Comparison of ENCODE assay signal across 8 mouse cellular contexts in genomic region chr7:96952094-96952493, GRCm38 (mm10). TPM values are rescaled to one million over a fixed set of nuclear protein-coding genes. Genes with fewer than 3 reads are reported as not detected.
DNase-seq lines count a peak whose midpoint lies in the region; ATAC-seq and TF ChIP-seq lines count a peak whose summit lies in the region.

No protein-coding gene starts in this region.

- peak overlapping the region; percentile 38 for H3K9ac ChIP-seq in liver, adult 2 months (ENCODE audit: low read depth, low read length)
- peak overlapping the region; percentile 85 for H3K9ac ChIP-seq in neural tube, embryonic 15.5 days (replicated peaks)

- 0 out of 2 replicates have a peak, but pooled peaks cover 3% of the 10 kb centered on the region for H3K36me3 ChIP-seq in liver, adult 2 months (ENCODE audit: control insufficient read depth, insufficient read depth, low read length)
- H3K36me3 ChIP-seq in erythroblast, embryonic 14.5 days (ENCODE audit: control insufficient read depth) = peaks cover 15% of the 10 kb centered on the region
- peaks cover 2% of the 10 kb centered on the region; the same call in 1 of the 2 replicates for H3K36me3 ChIP-seq in neural tube, embryonic 15.5 days

- peak overlapping the region; percentile 79; the same call in 1 of the 2 replicates for H3K27ac ChIP-seq in liver, adult 2 months (replicated peaks; ENCODE audit: insufficient read depth, low read depth, low read length)
- H3K27ac ChIP-seq in neural tube, embryonic 15.5 days (replicated peaks) = peak overlapping the region; percentile 88; the same call in 1 of the 2 replicates

- DNase-seq in liver, adult 2 months (ENCODE audit: extremely low read depth, low read depth, low spot score) = peak; percentile 73
- no peak for DNase-seq in liver
- peak; percentile 7 to 21 for DNase-seq in kidney, postnatal 36 days
- DNase-seq in embryo, embryonic 9.5 days (ENCODE audit: extremely low spot score) = no peak
- no peak for DNase-seq in right cerebral cortex, adult 18-20 months
- no peak for DNase-seq in Muller cell, postnatal 12 days (ENCODE audit: inconsistent ontology term)

- 9% methylated on average over 5 of the region's 5 CpGs for WGBS in liver, adult 2 months
- WGBS in neural tube, embryonic 15.5 days = 34% methylated on average over 5 of the region's 5 CpGs

- H3K4me1 ChIP-seq in liver, adult 2 months (ENCODE audit: control insufficient read depth, insufficient read depth, low read length) = peaks cover 2% of the 10 kb centered on the region; the same call in 1 of the 2 replicates
- H3K4me1 ChIP-seq in erythroblast, embryonic 14.5 days (ENCODE audit: control insufficient read depth) = peaks cover 34% of the 10 kb centered on the region
- peaks cover 16% of the 10 kb centered on the region for H3K4me1 ChIP-seq in neural tube, embryonic 15.5 days

- no peaks in the 10 kb centered on the region for H3K9me3 ChIP-seq in erythroblast, embryonic 14.5 days (ENCODE audit: control insufficient read depth, low read length)
- no peaks in the 10 kb centered on the region for H3K9me3 ChIP-seq in neural tube, embryonic 15.5 days (replicated peaks)

- peaks cover 8% of the 10 kb centered on the region; the same call in 1 of the 2 replicates for H3K79me2 ChIP-seq in liver, adult 2 months (ENCODE audit: control insufficient read depth, insufficient read depth, low read length)

- TF ChIP-seq CTCF in liver, adult 2 months (IDR thresholded peaks at IDR 0.05; ENCODE audit: low read depth, low read length) = no peak

- no peak for ATAC-seq in neural tube, embryonic 15.5 days (ENCODE audit: low FRiP score)

- peak overlapping the region; percentile 83 for H3K4me2 ChIP-seq in neural tube, embryonic 15.5 days

- H3K4me3 ChIP-seq in liver, adult 2 months (ENCODE audit: insufficient read depth, low read depth, low read length) = peak overlapping the region; percentile 70
- H3K4me3 ChIP-seq in erythroblast, embryonic 14.5 days (replicated peaks) = peak overlapping the region; percentile 75
- peak overlapping the region; percentile 91 for H3K4me3 ChIP-seq in neural tube, embryonic 15.5 days (replicated peaks)

- no peaks in the 10 kb centered on the region for H3K27me3 ChIP-seq in liver, adult 2 months (ENCODE audit: control insufficient read depth, insufficient read depth, low read length)
- H3K27me3 ChIP-seq in erythroblast, embryonic 14.5 days (ENCODE audit: control insufficient read depth) = peaks cover 7% of the 10 kb centered on the region; the same call in 1 of the 2 replicates
- no peaks in the 10 kb centered on the region for H3K27me3 ChIP-seq in neural tube, embryonic 15.5 days (replicated peaks)

- no peak for TF ChIP-seq POLR2A in liver, adult 2 months (IDR thresholded peaks at IDR 0.05; ENCODE audit: extremely low read depth, insufficient read depth, low read length)

RNA-seq across cellular contexts. Expression of gene Nars2, which starts 0.8 kb away (rescaled TPM):
- total RNA-seq in liver, adult 2 months (2014; rRNA removed) = 17.3 and 18.0 TPM in 2 replicates
- 6.2 and 6.9 TPM in 2 replicates for polyA plus RNA-seq in liver, adult 2 months (2012; rRNA removed)
- polyA plus RNA-seq in erythroblast, embryonic 14.5 days (2012) = 0.23 and 0.28 TPM in 2 replicates
- polyA plus RNA-seq in neural tube, embryonic 15.5 days (2015; fragmentation: Nextera tagmentation; extraction: Ambion mirVana) = 18.7 and 22.0 TPM in 2 replicates

Comparison
In these comparisons a context has a peak if more than half of its experiments do, and no peak if none do; other contexts are left out.
1. DNase-seq: peak in liver, adult 2 months (single experiment) and kidney, postnatal 36 days (2 of 2); none in liver (single experiment), embryo, embryonic 9.5 days (single experiment), right cerebral cortex, adult 18-20 months (single experiment) and Muller cell, postnatal 12 days (single experiment).
2. Peak in every context shown above with its lines, with median percentiles within 50 percentile points of each other: H3K4me3 ChIP-seq.